In genomic region chr9:121346635-121347034, GRCm38 (mm10) we compare ENCODE assay signal across 16 mouse cellular contexts. TPM values are rescaled to one million over a fixed set of nuclear protein-coding genes. Genes with fewer than 3 reads are reported as not detected.
DNase-seq lines count a peak whose midpoint lies in the region; ATAC-seq and TF ChIP-seq lines count a peak whose summit lies in the region.
"Had no signal": no experiment of that assay in that cellular context is flagged by ENCODE, and none has a peak within 500 bp of the region (broad histone marks: within the 10 kb centered on the region; RNA-seq: fewer than 3 reads in every experiment).

No protein-coding gene starts in this region.

- H3K4me3 ChIP-seq in heart, embryonic 14.5 days (ENCODE audit: control insufficient read depth in 1 of 2, insufficient read depth in 1 of 2, low read depth in 1 of 2, low read length in 2 of 2), result no peak overlapping the region
- no peak overlapping the region for H3K4me3 ChIP-seq in neural tube, embryonic 11.5 days (ENCODE audit: low read depth, low read length)
- H3K4me3 ChIP-seq in intestine, embryonic 15.5 days (replicated peaks), result no peak overlapping the region
- H3K4me3 ChIP-seq in small intestine, adult 2 months (ENCODE audit: low read depth, low read length), result no peak overlapping the region
- no peak overlapping the region for H3K4me3 ChIP-seq in forebrain, embryonic 16.5 days (replicated peaks; ENCODE audit: low read length)
- H3K4me3 ChIP-seq: embryonic facial prominence, embryonic 13.5 days; hindbrain, embryonic 15.5 days; kidney, embryonic 15.5 days; liver, embryonic 12.5 days; stomach, embryonic 15.5 days had no signal

- no peak for TF ChIP-seq POLR2A in small intestine, adult 2 months (IDR thresholded peaks at IDR 0.05; ENCODE audit: low read depth, low read length)

- H3K4me2 ChIP-seq in heart, embryonic 14.5 days (ENCODE audit: low read length), result no peak overlapping the region
- no peak overlapping the region for H3K4me2 ChIP-seq in neural tube, embryonic 11.5 days (ENCODE audit: low read depth)
- no peak overlapping the region for H3K4me2 ChIP-seq in intestine, embryonic 15.5 days (replicated peaks)
- H3K4me2 ChIP-seq in forebrain, embryonic 16.5 days (ENCODE audit: low read length), result no peak overlapping the region
- H3K4me2 ChIP-seq: embryonic facial prominence, embryonic 13.5 days; hindbrain, embryonic 15.5 days; kidney, embryonic 15.5 days; liver, embryonic 12.5 days; stomach, embryonic 15.5 days had no signal

- 69% methylated on average over 5 of the region's 5 CpGs for whole genome bisulfite sequencing in heart, embryonic 14.5 days
- 70% methylated on average over 5 of the region's 5 CpGs for WGBS in neural tube, embryonic 11.5 days
- WGBS in intestine, embryonic 15.5 days, result 60% methylated on average over 5 of the region's 5 CpGs
- WGBS in small intestine, adult 2 months, result 45% methylated on average over 5 of the region's 5 CpGs
- WGBS in forebrain, embryonic 16.5 days, result 74% methylated on average over 5 of the region's 5 CpGs

- DNase-seq in heart, adult 9 months (ENCODE audit: low spot score in 2 of 2), result no peak
- no peak for DNase-seq in neural tube, embryonic 11.5 days (ENCODE audit: low spot score)
- DNase-seq in neural tube, embryonic 10.5 days (ENCODE audit: extremely low spot score, low spot score), result no peak
- DNase-seq: adrenal gland, postnatal 14 days; cerebellum, postnatal 36 days; layer of hippocampus, adult 9-11 months; right cerebral cortex, postnatal 4 days had no signal

- no peak for TF ChIP-seq CTCF in small intestine, adult 2 months (IDR thresholded peaks at IDR 0.05; ENCODE audit: extremely low read depth, insufficient read length, insufficient replicate concordance, low read depth, low read length)

- H3K9me3 ChIP-seq in heart, embryonic 14.5 days (ENCODE audit: control insufficient read depth, low read length), result no peaks in the 10 kb centered on the region
- H3K9me3 ChIP-seq in neural tube, embryonic 11.5 days (ENCODE audit: control insufficient read depth, low read length), result no peaks in the 10 kb centered on the region
- H3K9me3 ChIP-seq in intestine, embryonic 15.5 days, result no peaks in the 10 kb centered on the region
- H3K9me3 ChIP-seq in forebrain, embryonic 16.5 days (ENCODE audit: control insufficient read depth, low read length), result no peaks in the 10 kb centered on the region
- H3K9me3 ChIP-seq: embryonic facial prominence, embryonic 13.5 days; hindbrain, embryonic 15.5 days; kidney, embryonic 15.5 days; liver, embryonic 12.5 days; stomach, embryonic 15.5 days had no signal

- peak overlapping the region; percentile 25 to 95; a peak in 3 of 4 replicates for H3K27ac ChIP-seq in heart, embryonic 14.5 days (replicated peaks in 1 of 2; ENCODE audit: control insufficient read depth in 1 of 2, insufficient read depth in 1 of 2, low read depth in 2 of 2, low read length in 2 of 2)
- H3K27ac ChIP-seq in neural tube, embryonic 11.5 days (ENCODE audit: low read depth, low read length), result 0 out of 2 replicates have a peak overlapping the region, but pooled peaks have one; percentile 49
- 0 out of 2 replicates have a peak overlapping the region, but pooled peaks have one; percentile 79 for H3K27ac ChIP-seq in intestine, embryonic 15.5 days
- H3K27ac ChIP-seq in small intestine, adult 2 months (ENCODE audit: insufficient read depth, low read depth, low read length), result peak overlapping the region; percentile 95
- H3K27ac ChIP-seq in forebrain, embryonic 16.5 days (ENCODE audit: low read length), result no peak overlapping the region
- H3K27ac ChIP-seq: embryonic facial prominence, embryonic 13.5 days; hindbrain, embryonic 15.5 days; kidney, embryonic 15.5 days; liver, embryonic 12.5 days; stomach, embryonic 15.5 days had no signal

- H3K9ac ChIP-seq in heart, embryonic 14.5 days (ENCODE audit: low read length), result peak overlapping the region; percentile 7; the same call in 1 of the 2 replicates
- no peak overlapping the region for H3K9ac ChIP-seq in neural tube, embryonic 11.5 days (ENCODE audit: low read length)
- H3K9ac ChIP-seq in intestine, embryonic 15.5 days, result no peak overlapping the region
- H3K9ac ChIP-seq in forebrain, embryonic 16.5 days (replicated peaks; ENCODE audit: low read depth, low read length), result no peak overlapping the region
- H3K9ac ChIP-seq: embryonic facial prominence, embryonic 13.5 days; hindbrain, embryonic 15.5 days; kidney, embryonic 15.5 days; liver, embryonic 12.5 days; stomach, embryonic 15.5 days had no signal

- no peak for ATAC-seq in heart, embryonic 14.5 days (ENCODE audit: insufficient number of reproducible peaks, insufficient read depth, low FRiP score, low read depth)
- no peak for ATAC-seq in neural tube, embryonic 11.5 days (ENCODE audit: insufficient read depth, low FRiP score, low TSS enrichment)
- ATAC-seq in intestine, embryonic 15.5 days, result no peak
- no peak for ATAC-seq in forebrain, embryonic 16.5 days
- ATAC-seq: liver, embryonic 12.5 days had no signal

- peaks cover 54 to 87% of the 10 kb centered on the region in 2 experiments for H3K4me1 ChIP-seq in heart, embryonic 14.5 days (ENCODE audit: control insufficient read depth in 2 of 2, insufficient read depth in 2 of 2, low read length in 2 of 2)
- H3K4me1 ChIP-seq in neural tube, embryonic 11.5 days (ENCODE audit: control insufficient read depth, insufficient read depth, low read length), result peaks cover 34% of the 10 kb centered on the region
- peaks cover 50% of the 10 kb centered on the region for H3K4me1 ChIP-seq in intestine, embryonic 15.5 days (replicated peaks)
- H3K4me1 ChIP-seq in small intestine, adult 2 months (ENCODE audit: control insufficient read depth, insufficient read depth, insufficient read length, low read length), result peaks cover 59% of the 10 kb centered on the region
- peaks cover 26% of the 10 kb centered on the region for H3K4me1 ChIP-seq in forebrain, embryonic 16.5 days (replicated peaks; ENCODE audit: control insufficient read depth, insufficient read depth, low read length)

- peaks cover 4% of the 10 kb centered on the region; the same call in 1 of the 2 replicates for H3K36me3 ChIP-seq in heart, embryonic 14.5 days (ENCODE audit: control insufficient read depth, insufficient read depth, low read length)
- no peaks in the 10 kb centered on the region for H3K36me3 ChIP-seq in neural tube, embryonic 11.5 days (ENCODE audit: control insufficient read depth, insufficient read depth, low read length)
- H3K36me3 ChIP-seq in intestine, embryonic 15.5 days, result no peaks in the 10 kb centered on the region
- H3K36me3 ChIP-seq in small intestine, adult 2 months (ENCODE audit: control insufficient read depth, insufficient read depth, low read length), result no peaks in the 10 kb centered on the region
- H3K36me3 ChIP-seq in forebrain, embryonic 16.5 days (ENCODE audit: control insufficient read depth, insufficient read depth), result no peaks in the 10 kb centered on the region
- H3K36me3 ChIP-seq: embryonic facial prominence, embryonic 13.5 days; hindbrain, embryonic 15.5 days; kidney, embryonic 15.5 days; liver, embryonic 12.5 days; stomach, embryonic 15.5 days had no signal

- H3K27me3 ChIP-seq in heart, embryonic 14.5 days (ENCODE audit: control insufficient read depth, insufficient read depth, low read length), result no peaks in the 10 kb centered on the region
- H3K27me3 ChIP-seq in neural tube, embryonic 11.5 days (ENCODE audit: control insufficient read depth, insufficient read depth, low read length), result no peaks in the 10 kb centered on the region
- H3K27me3 ChIP-seq in intestine, embryonic 15.5 days (replicated peaks), result no peaks in the 10 kb centered on the region
- H3K27me3 ChIP-seq in small intestine, adult 2 months (ENCODE audit: control insufficient read depth, insufficient read depth, low read length), result no peaks in the 10 kb centered on the region
- no peaks in the 10 kb centered on the region for H3K27me3 ChIP-seq in forebrain, embryonic 16.5 days (replicated peaks; ENCODE audit: control insufficient read depth, insufficient read depth, low read length)
- H3K27me3 ChIP-seq: embryonic facial prominence, embryonic 13.5 days; hindbrain, embryonic 15.5 days; kidney, embryonic 15.5 days; liver, embryonic 12.5 days; stomach, embryonic 15.5 days had no signal

RNA-seq across cellular contexts. Expression of gene Trak1, which starts 49.3 kb away (rescaled TPM):
- 41.3 and 42.1 TPM in 2 replicates for polyA plus RNA-seq in heart, embryonic 14.5 days (2014; fragmentation: Nextera tagmentation; extraction: Ambion mirVana)
- 26.4 and 29.8 TPM in 2 replicates for polyA plus RNA-seq in neural tube, embryonic 11.5 days (2014; fragmentation: Nextera tagmentation; extraction: Ambion mirVana)
- 20.9 and 26.5 TPM in 2 replicates for polyA plus RNA-seq in intestine, embryonic 15.5 days (2015; fragmentation: Nextera tagmentation; extraction: Ambion mirVana)
- polyA plus RNA-seq in small intestine, adult 2 months (2012; rRNA removed), result 55.4 and 99.8 TPM in 2 replicates
- 85.1 and 92.2 TPM in 2 replicates for polyA plus RNA-seq in forebrain, embryonic 16.5 days (2015; fragmentation: Nextera tagmentation; extraction: Ambion mirVana)
